Mouse (Mus musculus): ENCODE measurements at regions not wholly inside any gene's neighbourhood (a gene's known extent, or its start where the extent isn't known, plus 50 kb on each side); places are given as distances from the start of the nearest gene placed in this dataset.

DNA sequence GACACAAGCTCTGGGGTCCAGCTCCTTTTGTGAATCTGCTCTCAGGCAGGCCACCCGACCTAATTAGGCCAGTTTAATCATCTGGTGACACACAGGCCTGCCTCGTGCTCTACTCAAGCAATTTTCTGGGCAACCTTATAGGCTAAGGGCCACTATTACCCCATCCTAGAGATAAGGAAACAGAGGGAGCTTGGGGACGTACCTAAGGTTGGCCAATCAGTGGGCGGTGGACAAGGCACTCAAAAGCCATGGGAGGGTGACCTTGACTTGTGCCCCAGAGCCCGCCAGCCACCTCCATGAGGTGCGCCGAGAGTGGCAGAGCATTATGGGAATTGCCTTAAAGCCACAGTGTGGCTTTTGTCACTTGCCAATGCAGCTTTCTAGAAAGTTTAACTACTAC lies 131.9 kb upstream of the Klf14 start:
- TF ChIP-seq CTCF (IDR thresholded peaks at IDR 0.05; ENCODE audit: control insufficient read depth, insufficient read depth, insufficient replicate concordance, low read depth, low read length), result no peak
- no peak for TF ChIP-seq POLR2A (IDR thresholded peaks at IDR 0.05; ENCODE audit: control insufficient read depth, low read depth, low read length)
